Mouse (Mus musculus) Patski (cell line): ENCODE measurements around the gene Gm34653. TPM values are rescaled to one million over a fixed set of nuclear protein-coding genes. Genes with fewer than 3 reads are reported as not detected.

Experiments used
- ATAC-seq: fragments of 100-300 bp; one replicate; pipeline ENCODE4 v1.8.0; 2021
- CTCF ChIA-PET: fragments of 350-600 bp; sonication (Branson Sonifier 250); formaldehyde crosslinking; loops from one replicate; lab custom pipeline; 2022; ENCODE audit warnings: inconsistent platforms; lab: Charles Lee
- POLR2A ChIA-PET: fragments of 350-600 bp; sonication (Branson Sonifier 250); formaldehyde crosslinking; loops from one replicate; lab custom pipeline; 2022; ENCODE audit warnings: antibody characterized with exemption, inconsistent platforms; lab: Charles Lee
- DNase-seq: peaks from one replicate; pipeline ENCODE4 v3.0.0-alpha.2; 2011; ENCODE audit warnings: low read depth, low spot score
- H3K27me3 ChIP-seq: fragments of 371-371 bp; one replicate; pipeline ENCODE4 v1.5.1; 2021
- CTCF ChIP-seq: fragments of 100-300 bp; IDR thresholded peaks from one replicate; pipeline ENCODE4 v1.5.1; 2021
- in situ Hi-C: fragments of 300-500 bp; cut with MboI; formaldehyde crosslinking; loops from 3 replicates; pipeline ENCODE4 v1.11.1; 2018; ENCODE audit warnings: low pct_unique_long_range_greater_than_20kb, mixed read lengths
- polyA plus RNA-seq: library from polyadenylated mRNA; unstranded; gene quantifications from one replicate; pipeline ENCODE4 v1.2.3, GENCODE M21; 2021

Gene Gm34653
- polyA plus RNA-seq, 1 experiment from 2014 or later: 0.10 TPM

GRCm38 (mm10) chr2:34843211-34843939 lies 10.6 kb downstream of the Gm34653 start:
- ChIA-PET CTCF (no interaction called here), POLR2A (interaction anchor here (1.0 kb wide), 1 partner anchor 27 kb away, joined by 3 read pairs; no protein-coding TSS in a partner anchor)
- DNase-seq (no peak), ATAC-seq (no peak)
- in situ Hi-C loops: no loop called here
- H3K27me3 ChIP-seq: peaks cover 7% of the 10 kb centered on the region
- no peak for TF ChIP-seq CTCF

- ChIA-PET POLR2A (interaction anchor here (0.9 kb wide), 1 partner anchor 23 kb away, joined by 3 read pairs; no protein-coding TSS in a partner anchor), CTCF (interaction anchor here (1.1 to 1.7 kb wide), 2 partner anchors 11 to 13 kb away, joined by 4 to 6 read pairs; no protein-coding TSS in a partner anchor)
- H3K27me3 ChIP-seq: peaks cover 3% of the 10 kb centered on the region
- DNase-seq (no peak), ATAC-seq (no peak)
- TF ChIP-seq CTCF: no peak
- in situ Hi-C loops: no loop called here
Observed at GRCm38 (mm10) chr2:34847702-34848101, 14.9 kb downstream of the Gm34653 start.

- ChIA-PET CTCF (interaction anchor here (1.5 kb wide), 1 partner anchor 17 kb away, joined by 3 read pairs; no protein-coding TSS in a partner anchor), POLR2A (interaction anchor here (1.6 kb wide), 1 partner anchor 15 kb away, joined by 4 read pairs; no protein-coding TSS in a partner anchor)
- peak; percentile 24 for TF ChIP-seq CTCF
- DNase-seq: no peak
- ATAC-seq: no peak
- in situ Hi-C loops: no loop called here
- H3K27me3 ChIP-seq: no peaks in the 10 kb centered on the region
Observed at GRCm38 (mm10) chr2:34855265-34855664, 22.5 kb downstream of the Gm34653 start.

GRCm38 (mm10) chr2:34857728-34858127 lies 24.9 kb downstream of the Gm34653 start:
- ChIA-PET CTCF (interaction anchor here (1.2 kb wide), 1 partner anchor 9 kb away, joined by 3 read pairs; no protein-coding TSS in a partner anchor), POLR2A (no interaction called here)
- DNase-seq (no peak), ATAC-seq (no peak)
- no peaks in the 10 kb centered on the region for H3K27me3 ChIP-seq
- in situ Hi-C loops: no loop called here
- TF ChIP-seq CTCF: no peak

- H3K27me3 ChIP-seq: no peaks in the 10 kb centered on the region
- DNase-seq (peak; percentile 48), ATAC-seq (no peak)
- ChIA-PET POLR2A (interaction anchor here (1.1 to 1.5 kb wide), 3 partner anchors 14 to 22 kb away, joined by 3 to 4 read pairs (median 4); no protein-coding TSS in a partner anchor), CTCF (interaction anchor here (1.1 kb wide), 1 partner anchor 35 kb away, joined by 3 read pairs; no protein-coding TSS in a partner anchor)
- TF ChIP-seq CTCF: no peak
- in situ Hi-C loops: no loop called here
Observed at GRCm38 (mm10) chr2:34869680-34870079, 36.9 kb downstream of the Gm34653 start.

GRCm38 (mm10) chr2:34870520-34871474 lies 38.0 kb downstream of the Gm34653 start:
- in situ Hi-C loops: no loop called here
- no peak for TF ChIP-seq CTCF
- POLR2A ChIA-PET: interaction anchor here (0.7 to 1.5 kb wide), 6 partner anchors 10 to 43 kb away, joined by 3 to 4 read pairs (median 3); no protein-coding TSS in a partner anchor
- no peaks in the 10 kb centered on the region for H3K27me3 ChIP-seq
- peak; percentile 83 for ATAC-seq
- CTCF ChIA-PET: interaction anchor here (1.1 kb wide), 1 partner anchor 34 kb away, joined by 3 read pairs; no protein-coding TSS in a partner anchor
- DNase-seq: peak; percentile 94

GRCm38 (mm10) chr2:34874271-34874670 lies 41.5 kb downstream of the Gm34653 start, which contains the start of gene Cutal:
Cutal (plus strand) TSS chr2:34874396.
- H3K27me3 ChIP-seq: no peaks in the 10 kb centered on the region
- DNase-seq (no peak), ATAC-seq (peak; percentile 14)
- ChIA-PET CTCF (no interaction called here), POLR2A (interaction anchor here (0.6 to 1.3 kb wide), 2 partner anchors 23 to 47 kb away, joined by 3 read pairs; no protein-coding TSS in a partner anchor)
- no peak for TF ChIP-seq CTCF
- in situ Hi-C loops: no loop called here

- DNase-seq (peak; percentile 51), ATAC-seq (no peak)
- ChIA-PET POLR2A (interaction anchor here (0.6 to 1.3 kb wide), 2 partner anchors 22 to 48 kb away, joined by 3 read pairs; no protein-coding TSS in a partner anchor), CTCF (no interaction called here)
- no peak for TF ChIP-seq CTCF
- in situ Hi-C loops: no loop called here
- no peaks in the 10 kb centered on the region for H3K27me3 ChIP-seq
Observed at GRCm38 (mm10) chr2:34874816-34875345, 42.1 kb downstream of the Gm34653 start, which contains the start of gene Psmd5. Psmd5 (minus strand) TSS chr2:34874968.

GRCm38 (mm10) chr2:34880054-34880453 lies 47.2 kb downstream of the Gm34653 start:
- no peak for ATAC-seq
- H3K27me3 ChIP-seq: no peaks in the 10 kb centered on the region
- in situ Hi-C loops: no loop called here
- POLR2A ChIA-PET: no interaction called here
- DNase-seq: no peak
- CTCF ChIA-PET: interaction anchor here (1.0 to 1.9 kb wide), 2 partner anchors 25 to 96 kb away, joined by 3 to 6 read pairs; no protein-coding TSS in a partner anchor
- TF ChIP-seq CTCF: no peak
